Mouse (Mus musculus) kidney, embryonic 16.5 days (tissue): Measurements from ENCODE around the gene Sptb. TPM values are rescaled to one million over a fixed set of nuclear protein-coding genes. Genes with fewer than 3 reads are reported as not detected.
A peak's percentile ranks its signal among the peaks of the same experiment; 100 is the strongest.

Source experiments
- ATAC-seq: fragments of 200-750 bp; cut with Nextera tagmentation; 2 replicates; pipeline ENCODE4 v1.8.0; 2017; ENCODE audit warnings: moderate TSS enrichment; ENCODE audit not compliant: low FRiP score, low TSS enrichment
- H3K27ac ChIP-seq: fragments of 300-500 bp; sonication (generic); 2 replicates; pipeline ENCODE4 v1.5.1; 2014; ENCODE audit warnings: low read length
- H3K27me3 ChIP-seq: fragments of 300-500 bp; sonication (generic); 2 replicates; pipeline ENCODE4 v1.6.1; 2014; ENCODE audit warnings: low read length, control low read depth, mixed read lengths; ENCODE audit not compliant: insufficient read depth
- H3K36me3 ChIP-seq: fragments of 300-500 bp; sonication (generic); 2 replicates; pipeline ENCODE4 v1.6.1; 2014; ENCODE audit warnings: low read length, control low read depth, mixed read lengths; ENCODE audit not compliant: insufficient read depth
- H3K4me1 ChIP-seq: fragments of 300-500 bp; sonication (generic); 2 replicates; pipeline ENCODE4 v1.6.1; 2014; ENCODE audit warnings: low read length, control low read depth, mixed read lengths; ENCODE audit not compliant: insufficient read depth
- H3K4me2 ChIP-seq: fragments of 300-500 bp; sonication (generic); replicated peaks from 2 replicates; pipeline ENCODE4 v1.6.1; 2014; ENCODE audit warnings: low read depth, low read length
- H3K4me3 ChIP-seq: fragments of 300-500 bp; sonication (generic); 2 replicates; pipeline ENCODE4 v1.5.1; 2014; ENCODE audit warnings: mild to moderate bottlenecking, low read length
- H3K9ac ChIP-seq: fragments of 300-500 bp; sonication (generic); replicated peaks from 2 replicates; pipeline ENCODE4 v1.6.1; 2014; ENCODE audit warnings: low read length
- H3K9me3 ChIP-seq: fragments of 300-500 bp; sonication (generic); 2 replicates; pipeline ENCODE4 v1.6.1; 2016; ENCODE audit warnings: low read length, control low read depth
- WGBS: fragments of 180-500 bp; shearing (Covaris S2); extraction: QIAGEN DNeasy Blood & Tissue Kit; methylation state at CpG from one replicate; pipeline ENCODE4 v1.1.7; 2014; 5-methylcytosine and 5-hydroxymethylcytosine counted together
- polyA plus RNA-seq: library from polyadenylated mRNA; unstranded; fragments of >200 nt; fragmentation: Nextera tagmentation; extraction: Ambion mirVana; gene quantifications from 2 replicates; pipeline ENCODE4 v1.2.1, GENCODE M21; 2015

Sptb gene
- polyA plus RNA-seq, 1 experiment from 2014 or later, result 1.00 TPM

DNA sequence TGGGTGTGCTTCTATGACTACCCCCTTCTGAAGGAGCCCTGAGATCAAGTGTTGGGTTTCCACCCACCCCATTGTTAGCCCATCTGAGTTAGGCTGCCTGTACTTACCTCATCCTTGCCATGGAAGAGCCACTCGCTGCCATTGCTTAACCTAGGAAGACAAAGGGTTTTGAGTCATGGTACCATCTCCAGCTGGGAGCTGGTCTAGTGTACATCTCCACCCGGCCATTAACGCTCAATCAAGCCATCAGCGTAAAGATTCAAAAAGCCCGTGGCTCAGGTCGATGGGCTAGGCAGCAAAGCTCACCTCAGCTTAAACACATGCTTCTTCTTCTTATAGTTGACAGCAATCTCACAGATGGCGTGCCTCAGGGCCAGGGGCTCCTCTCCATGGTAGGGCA is 126.9 kb downstream of the Sptb start:
- no peak for ATAC-seq
- H3K36me3 ChIP-seq, result peaks cover 8% of the 10 kb centered on the region
- no peak overlapping the region for H3K4me2 ChIP-seq
- 91% methylated on average over 7 of the region's 7 CpGs for WGBS
- H3K27ac ChIP-seq, result no peak overlapping the region
- peaks cover 15% of the 10 kb centered on the region for H3K4me1 ChIP-seq
- no peak overlapping the region for H3K4me3 ChIP-seq
- H3K9ac ChIP-seq, result no peak overlapping the region
- no peaks in the 10 kb centered on the region; the same call in 1 of the 2 replicates for H3K9me3 ChIP-seq
- H3K27me3 ChIP-seq, result no peaks in the 10 kb centered on the region

DNA sequence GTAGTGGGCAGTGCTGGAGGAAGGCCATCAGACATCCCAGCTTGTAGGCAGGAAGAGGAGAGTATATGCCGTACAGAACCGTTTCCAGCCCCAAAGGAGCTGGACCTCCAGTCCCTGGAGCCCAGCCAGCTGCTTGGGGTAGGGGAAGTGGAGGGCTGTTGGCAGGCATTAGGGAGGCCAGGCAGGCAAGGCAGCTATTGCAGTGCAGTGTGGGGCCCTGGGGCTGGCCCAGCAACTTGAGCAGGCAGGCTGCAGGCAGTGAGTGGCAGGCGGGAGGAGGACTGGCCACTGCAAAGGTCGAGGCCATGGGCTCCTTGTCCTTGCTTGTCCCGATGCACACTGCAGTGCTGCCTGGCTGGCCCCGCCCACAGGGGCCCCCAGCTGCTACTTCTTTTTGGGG is 127.5 kb downstream of the Sptb start:
- WGBS, result 16% methylated on average over 6 of the region's 6 CpGs
- no peak overlapping the region for H3K4me2 ChIP-seq
- peak overlapping the region; percentile 1; the same call in 1 of the 2 replicates for H3K27ac ChIP-seq

DNA sequence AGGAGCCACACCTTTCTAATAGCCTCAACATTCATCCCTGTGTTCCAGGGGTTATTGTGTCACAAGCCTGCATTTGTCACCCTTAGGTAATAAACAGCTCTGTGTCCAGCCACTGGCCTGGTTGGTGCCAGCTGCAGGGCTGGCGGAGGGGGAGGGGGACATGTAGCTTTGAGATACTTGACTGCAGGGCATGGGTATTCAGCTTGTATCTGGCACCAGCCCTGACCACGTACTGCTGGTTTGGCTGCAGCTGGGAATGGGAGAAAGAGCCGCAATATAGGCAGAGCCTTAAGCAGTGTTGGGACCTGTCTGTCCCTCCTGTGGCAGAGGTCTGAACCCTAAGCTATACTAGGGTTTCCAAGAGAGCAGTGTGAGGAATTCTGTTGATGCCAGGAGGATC is 128.2 kb downstream of the Sptb start:
- Histone ChIP-seq H3K9ac (no peak overlapping the region), H3K4me1 (peaks cover 20% of the 10 kb centered on the region), H3K36me3 (peaks cover 21% of the 10 kb centered on the region), H3K4me2 (no peak overlapping the region), H3K27me3 (no peaks in the 10 kb centered on the region), H3K27ac (0 out of 2 replicates have a peak overlapping the region, but pooled peaks have one; percentile 4), H3K4me3 (no peak overlapping the region), H3K9me3 (no peaks in the 10 kb centered on the region; the same call in 1 of the 2 replicates)
- ATAC-seq, result no peak
- WGBS, result 87% methylated on average over 3 of the region's 3 CpGs

More for the DNA sequence above, 127.5 kb downstream of the Sptb start:
- H3K9me3 ChIP-seq, result no peaks in the 10 kb centered on the region; the same call in 1 of the 2 replicates
- no peak overlapping the region for H3K4me3 ChIP-seq
- ATAC-seq, result peak; percentile 77
- peaks cover 14% of the 10 kb centered on the region for H3K36me3 ChIP-seq
- no peak overlapping the region for H3K9ac ChIP-seq
- no peaks in the 10 kb centered on the region for H3K27me3 ChIP-seq
- peaks cover 20% of the 10 kb centered on the region for H3K4me1 ChIP-seq

DNA sequence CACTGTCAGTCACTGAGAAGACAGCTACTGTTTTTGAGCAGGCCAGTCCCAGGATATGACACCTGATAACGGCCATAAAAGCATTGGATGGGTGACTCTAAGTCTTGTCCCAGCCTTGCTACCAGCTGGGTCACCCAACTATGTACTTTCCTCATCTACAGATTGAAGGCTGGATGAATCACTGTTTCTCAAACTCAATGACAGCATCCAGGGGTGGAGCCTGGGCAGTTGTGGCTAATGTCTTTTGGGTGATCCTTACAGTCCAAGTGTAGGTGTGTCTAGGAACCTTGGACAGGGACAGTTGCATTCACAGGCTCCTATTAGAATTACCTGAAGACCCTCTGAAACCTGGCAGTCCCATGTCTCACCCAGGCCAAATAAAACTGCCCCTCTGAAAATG is 130.5 kb downstream of the Sptb start:
- Histone ChIP-seq H3K4me2 (no peak overlapping the region), H3K9ac (no peak overlapping the region), H3K9me3 (no peaks in the 10 kb centered on the region; the same call in 1 of the 2 replicates), H3K27ac (no peak overlapping the region), H3K4me1 (peaks cover 20% of the 10 kb centered on the region), H3K4me3 (no peak overlapping the region), H3K27me3 (no peaks in the 10 kb centered on the region), H3K36me3 (peaks cover 39% of the 10 kb centered on the region)
- WGBS, result 85% methylated on average over 1 of the region's 1 CpGs
- ATAC-seq, result no peak

DNA sequence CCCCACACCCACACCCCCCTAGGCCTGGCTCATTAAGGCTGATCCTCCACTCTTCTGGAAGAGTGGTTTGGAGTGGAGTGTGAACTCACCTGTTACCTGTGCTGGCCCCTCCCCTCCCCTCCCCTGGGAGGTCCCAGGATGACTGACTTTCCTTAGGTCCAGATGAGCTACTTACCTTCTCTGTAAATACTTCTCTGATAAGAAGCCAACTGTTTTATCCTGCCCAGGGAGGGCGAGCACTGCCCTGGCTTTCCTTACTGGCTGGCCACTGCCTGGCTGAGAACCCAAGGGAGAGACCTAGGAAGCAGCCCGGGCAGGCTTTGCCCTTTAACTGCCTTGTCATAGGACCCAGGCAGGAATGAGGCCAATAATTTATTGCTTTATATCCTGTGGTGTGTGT is 131.9 kb downstream of the Sptb start:
- no peaks in the 10 kb centered on the region for H3K27me3 ChIP-seq
- H3K9ac ChIP-seq, result no peak overlapping the region
- ATAC-seq, result no peak
- 59% methylated on average over 2 of the region's 2 CpGs for WGBS
- H3K4me3 ChIP-seq, result no peak overlapping the region
- H3K9me3 ChIP-seq, result no peaks in the 10 kb centered on the region
- H3K36me3 ChIP-seq, result peaks cover 46% of the 10 kb centered on the region
- H3K4me1 ChIP-seq, result peaks cover 21% of the 10 kb centered on the region
- H3K27ac ChIP-seq, result no peak overlapping the region
- H3K4me2 ChIP-seq, result no peak overlapping the region

DNA sequence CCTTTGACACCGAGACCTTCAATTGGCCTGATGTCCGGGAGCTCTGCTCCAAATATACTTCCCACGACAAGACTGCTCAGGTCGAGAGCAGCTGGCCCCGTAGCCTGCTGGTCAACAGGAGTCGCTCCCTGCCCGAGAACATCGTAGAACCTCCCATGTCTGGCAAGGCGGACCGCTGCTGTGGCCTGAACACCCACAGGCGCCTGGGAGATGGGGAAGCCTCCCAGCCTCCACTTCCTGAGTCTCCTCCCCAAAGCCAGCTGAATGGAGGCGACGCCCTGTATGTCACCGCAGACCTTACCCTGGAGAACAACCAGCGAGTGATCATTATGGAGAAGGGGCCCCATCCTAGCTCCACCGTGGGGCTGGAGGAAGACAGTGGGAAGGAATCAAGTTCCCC is 132.5 kb downstream of the Sptb start:
- Histone ChIP-seq H3K36me3 (peaks cover 47% of the 10 kb centered on the region), H3K27me3 (no peaks in the 10 kb centered on the region), H3K9ac (no peak overlapping the region), H3K4me2 (no peak overlapping the region), H3K4me1 (peaks cover 20% of the 10 kb centered on the region), H3K27ac (no peak overlapping the region), H3K4me3 (no peak overlapping the region), H3K9me3 (no peaks in the 10 kb centered on the region)
- WGBS, result 92% methylated on average over 16 of the region's 16 CpGs
- ATAC-seq, result no peak

DNA sequence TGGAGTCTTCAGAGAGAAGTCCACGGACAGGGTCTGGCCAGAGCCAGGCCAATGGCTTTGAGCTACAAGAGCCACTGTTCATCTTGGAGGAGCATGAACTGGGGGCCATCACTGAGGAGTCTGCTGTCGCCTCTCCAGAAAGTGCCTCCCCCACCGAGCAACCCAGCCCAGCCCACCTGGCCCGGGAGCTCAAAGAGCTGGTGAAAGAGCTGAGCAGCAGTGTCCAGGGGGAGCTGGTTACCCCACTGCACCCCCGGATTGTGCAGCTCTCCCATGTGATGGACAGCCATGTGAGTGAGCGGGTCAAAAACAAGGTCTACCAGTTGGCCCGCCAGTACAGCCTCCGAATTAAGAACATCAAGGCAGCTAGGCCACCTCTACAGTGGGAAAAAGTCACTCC is 133.5 kb downstream of the Sptb start:
- H3K9ac ChIP-seq, result no peak overlapping the region
- no peaks in the 10 kb centered on the region for H3K27me3 ChIP-seq
- 95% methylated on average over 8 of the region's 8 CpGs for WGBS
- no peak overlapping the region for H3K4me2 ChIP-seq
- no peak overlapping the region for H3K27ac ChIP-seq
- no peak for ATAC-seq
- no peak overlapping the region for H3K4me3 ChIP-seq
- H3K9me3 ChIP-seq, result no peaks in the 10 kb centered on the region
- peaks cover 22% of the 10 kb centered on the region for H3K4me1 ChIP-seq
- H3K36me3 ChIP-seq, result peaks cover 47% of the 10 kb centered on the region

DNA sequence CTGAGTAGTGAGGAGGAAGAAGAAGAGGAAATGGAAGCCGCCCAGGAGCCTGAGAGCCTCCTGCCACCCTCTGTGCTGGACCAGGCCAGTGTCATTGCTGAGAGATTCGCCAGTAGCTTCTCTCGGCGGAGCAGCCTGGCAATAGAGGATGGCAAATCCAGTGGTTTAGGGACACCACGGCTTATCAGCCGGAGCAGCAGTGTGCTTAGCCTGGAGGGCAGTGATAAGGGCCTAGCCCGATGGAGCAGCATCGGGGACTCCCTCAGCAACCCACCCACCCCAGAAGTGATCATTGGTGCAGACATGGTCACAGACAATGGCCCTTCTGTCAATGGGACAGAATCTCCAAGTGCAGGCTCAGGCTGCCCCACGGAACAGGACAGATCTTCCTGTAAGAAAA is 134.3 kb downstream of the Sptb start:
- H3K36me3 ChIP-seq, result peaks cover 50% of the 10 kb centered on the region
- no peak overlapping the region for H3K9ac ChIP-seq
- ATAC-seq, result no peak
- WGBS, result 95% methylated on average over 9 of the region's 9 CpGs
- H3K4me1 ChIP-seq, result peaks cover 28% of the 10 kb centered on the region
- H3K9me3 ChIP-seq, result no peaks in the 10 kb centered on the region
- H3K4me3 ChIP-seq, result no peak overlapping the region
- no peak overlapping the region for H3K4me2 ChIP-seq
- H3K27me3 ChIP-seq, result no peaks in the 10 kb centered on the region
- H3K27ac ChIP-seq, result no peak overlapping the region

DNA sequence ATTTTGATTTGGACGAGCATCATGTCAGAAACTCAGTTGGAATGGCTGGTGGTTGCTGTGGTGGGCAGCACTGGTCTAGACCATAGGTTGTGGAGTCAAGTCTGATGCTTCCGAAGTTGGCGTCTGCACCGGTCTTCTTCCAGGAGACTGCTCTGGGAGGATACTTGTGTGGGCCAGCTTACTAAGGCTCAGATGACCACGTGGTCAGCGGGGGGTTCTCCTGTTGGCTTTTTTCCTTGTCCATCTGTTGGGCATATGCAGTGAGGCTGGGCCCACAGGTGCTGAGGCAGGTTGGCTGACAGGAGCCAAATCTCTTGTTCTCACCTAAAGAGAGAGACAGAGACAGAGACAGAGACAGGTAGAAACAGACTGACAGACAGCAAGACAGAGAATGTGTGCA is 135.5 kb downstream of the Sptb start:
- Histone ChIP-seq H3K4me3 (no peak overlapping the region), H3K27me3 (no peaks in the 10 kb centered on the region), H3K27ac (no peak overlapping the region), H3K4me2 (no peak overlapping the region), H3K9ac (no peak overlapping the region), H3K4me1 (peaks cover 40% of the 10 kb centered on the region), H3K36me3 (peaks cover 60% of the 10 kb centered on the region), H3K9me3 (no peaks in the 10 kb centered on the region)
- no peak for ATAC-seq
- 89% methylated on average over 6 of the region's 6 CpGs for WGBS

DNA sequence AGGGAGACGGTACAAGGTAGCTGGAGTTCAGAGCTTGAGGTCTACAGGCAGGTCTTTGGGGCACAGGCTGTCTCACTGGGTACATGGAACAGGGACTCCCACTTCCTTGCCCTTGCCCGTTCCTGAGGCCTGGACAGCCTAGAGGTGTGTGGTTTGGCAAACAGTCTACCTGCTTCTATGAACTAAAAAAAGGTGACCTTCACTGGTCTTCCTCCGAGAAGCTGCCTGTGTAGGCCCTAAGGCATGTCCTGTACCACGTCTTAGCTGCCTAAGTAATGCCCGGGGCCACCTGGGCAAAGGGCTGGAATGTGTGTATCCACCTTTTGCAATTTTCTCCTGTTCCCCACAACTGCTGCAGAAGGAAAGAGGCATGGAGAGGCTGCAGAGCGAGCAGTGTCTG is 137.0 kb downstream of the Sptb start:
- no peaks in the 10 kb centered on the region for H3K9me3 ChIP-seq
- peak overlapping the region; percentile 86 for H3K27ac ChIP-seq
- peaks cover 39% of the 10 kb centered on the region for H3K4me1 ChIP-seq
- peak overlapping the region; percentile 25 for H3K4me2 ChIP-seq
- H3K27me3 ChIP-seq, result no peaks in the 10 kb centered on the region
- peak overlapping the region; percentile 33; the same call in 1 of the 2 replicates for H3K9ac ChIP-seq
- 80% methylated on average over 6 of the region's 6 CpGs for WGBS
- no peak for ATAC-seq
- H3K4me3 ChIP-seq, result peak overlapping the region; percentile 4; the same call in 1 of the 2 replicates
- peaks cover 54% of the 10 kb centered on the region for H3K36me3 ChIP-seq
